Mouse (Mus musculus) left cerebral cortex, adult 8-10 months (tissue): ENCODE data around the gene Pnldc1. TPM values are rescaled to one million over a fixed set of nuclear protein-coding genes. Genes with fewer than 3 reads are reported as not detected.
"Not testable (repeated sequence)": the region's sequence is repeated elsewhere in the genome, so short reads cannot be mapped to it uniquely, and the experiment has no call there.

Source experiments
- DNase-seq, 2 experiments: peaks; one replicate each; pipeline ENCODE4 v3.0.0; 2022; ENCODE audit warnings: low spot score in 2 of 2
- total RNA-seq, 4 experiments: library from RNA; stranded (reverse); gene quantifications; 2 replicates each; pipeline ENCODE4 v1.2.4; 2022

Gene Pnldc1
- total RNA-seq = 1 to 10 TPM; 1.5 to 2.9 (median 2.0) TPM

- no peak for DNase-seq
Measured at GRCm38 (mm10) chr17:12909361-12910280, at the start of gene Pnldc1. TSS of gene Pnldc1 (minus strand) at chr17:12910230.

- DNase-seq = not testable (repeated sequence)
Measured at GRCm38 (mm10) chr17:12959377-12959776, 49.3 kb upstream of the Pnldc1 start.

GRCm38 (mm10) chr17:12956664-12957063 lies 46.6 kb upstream of the Pnldc1 start:
- no peak for DNase-seq

- DNase-seq = no peak
Measured at GRCm38 (mm10) chr17:12949669-12950068, 39.6 kb upstream of the Pnldc1 start.

- DNase-seq = no peak
Measured at GRCm38 (mm10) chr17:12942459-12943162, 32.6 kb upstream of the Pnldc1 start.

GRCm38 (mm10) chr17:12941543-12942260 lies 31.7 kb upstream of the Pnldc1 start:
- DNase-seq = no peak

- no peak for DNase-seq
Measured at GRCm38 (mm10) chr17:12940151-12940805, 30.2 kb upstream of the Pnldc1 start, which contains the start of gene Acat3. TSS of gene Acat3 (minus strand) at chr17:12940600.

- DNase-seq = not testable (repeated sequence)
Measured at GRCm38 (mm10) chr17:12939377-12940148, 29.5 kb upstream of the Pnldc1 start.

GRCm38 (mm10) chr17:12938077-12938476 lies 28.0 kb upstream of the Pnldc1 start:
- DNase-seq = no peak

- no peak for DNase-seq
Measured at GRCm38 (mm10) chr17:12937412-12937970, 27.5 kb upstream of the Pnldc1 start.

- no peak for DNase-seq
Measured at GRCm38 (mm10) chr17:12935719-12936118, 25.7 kb upstream of the Pnldc1 start.

- DNase-seq = not testable (repeated sequence)
Measured at GRCm38 (mm10) chr17:12931576-12931975, 21.5 kb upstream of the Pnldc1 start.

GRCm38 (mm10) chr17:12925703-12926180 lies 15.7 kb upstream of the Pnldc1 start:
- DNase-seq = no peak

GRCm38 (mm10) chr17:12925001-12925400 lies 15.0 kb upstream of the Pnldc1 start:
- DNase-seq = no peak

GRCm38 (mm10) chr17:12921073-12921472 lies 11.0 kb upstream of the Pnldc1 start:
- no peak for DNase-seq

- DNase-seq = peak in 1 of 2 experiments; percentile 36
Measured at GRCm38 (mm10) chr17:12916588-12917380, 6.8 kb upstream of the Pnldc1 start.

GRCm38 (mm10) chr17:12915881-12916583 lies 6.0 kb upstream of the Pnldc1 start, which contains the start of gene Mrpl18:
TSS of gene Mrpl18 (minus strand) at chr17:12916345.
- DNase-seq = peak; percentile 92 to 100

GRCm38 (mm10) chr17:12915488-12915880 lies 5.5 kb upstream of the Pnldc1 start, which contains the start of gene Tcp1:
TSS of gene Tcp1 (plus strand) at chr17:12915701.
- no peak for DNase-seq
